Mouse (Mus musculus): Measurements from ENCODE around the gene Trpm1.

Trpm1 gene

DNA sequence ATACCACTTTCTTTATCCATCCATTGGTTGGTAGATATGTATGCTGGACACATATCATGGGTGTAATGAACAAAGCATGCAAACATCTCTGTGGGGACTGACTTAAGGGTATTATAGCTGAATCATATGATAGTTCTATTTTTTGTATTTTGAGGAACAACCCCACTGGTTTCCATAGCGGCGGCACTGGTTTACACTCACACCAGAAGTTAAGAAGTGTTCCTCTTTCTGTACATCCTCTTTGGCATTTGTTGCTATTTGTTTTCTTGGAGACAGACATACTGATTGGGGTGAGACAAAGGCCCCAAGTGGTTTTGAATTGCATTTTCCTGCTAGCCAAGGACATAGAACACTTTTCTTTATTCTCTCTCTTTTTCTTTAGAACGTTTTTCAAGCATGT is 125.9 kb downstream of the Trpm1 start:
- no peak for DNase-seq (ENCODE audit: extremely low read depth, insufficient read length, low spot score)

DNA sequence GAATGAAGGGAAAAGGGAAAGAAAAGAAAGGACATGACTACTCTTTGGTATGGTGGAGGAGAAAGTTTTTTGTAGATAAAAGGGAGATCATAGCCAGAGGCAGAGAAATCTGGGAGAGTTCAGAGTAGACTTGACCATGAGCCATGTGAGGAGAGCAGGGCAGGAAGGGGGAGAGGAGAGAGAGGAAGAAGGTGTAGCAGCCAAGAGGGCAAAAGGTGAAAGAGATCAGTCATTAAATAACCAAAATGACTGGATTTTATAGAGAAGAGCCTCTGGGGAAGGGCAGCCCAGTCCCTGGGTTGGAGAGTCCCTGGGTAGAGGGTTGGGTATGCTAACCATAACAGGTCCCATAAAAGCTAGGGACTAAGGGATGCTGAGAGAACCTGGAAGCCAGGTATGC is 132.9 kb downstream of the Trpm1 start:
- no peak for DNase-seq (ENCODE audit: extremely low read depth, insufficient read length, low spot score)

DNA sequence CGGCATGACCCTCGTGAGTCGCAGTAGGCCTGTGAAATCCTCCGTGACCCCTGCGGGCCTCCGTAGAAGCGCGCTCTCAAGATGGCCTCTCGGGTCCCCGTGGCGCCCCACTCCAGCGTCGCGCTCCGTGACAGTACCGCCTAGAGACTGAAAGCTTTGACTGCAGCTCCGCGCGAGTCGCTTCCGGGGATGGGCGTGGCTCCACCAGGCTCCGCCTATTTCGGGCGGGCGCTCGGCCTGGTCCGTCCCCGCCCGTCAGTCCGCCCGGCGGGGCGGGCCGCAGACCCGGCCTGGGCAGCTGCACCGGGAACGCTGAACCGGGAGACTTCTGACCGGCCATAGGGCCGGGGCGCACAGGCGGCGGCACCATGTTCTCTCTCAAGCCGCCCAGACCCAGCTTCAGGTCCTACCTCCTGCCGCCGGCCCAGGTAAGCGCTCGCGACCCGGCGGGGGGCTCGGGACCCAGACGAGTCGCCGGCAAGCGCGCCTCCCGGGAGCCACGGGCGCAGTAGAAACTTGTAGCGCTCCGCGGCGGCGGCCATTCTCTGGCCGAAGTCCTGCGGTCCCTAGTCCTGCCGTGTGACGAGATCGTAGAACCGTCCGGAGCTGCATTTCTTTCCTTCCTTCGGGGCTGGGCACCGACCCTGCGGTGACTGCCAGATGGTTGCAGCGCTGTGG is 133.9 kb downstream of the Trpm1 start, which contains the start of gene Mtmr10:
Gene Mtmr10, plus strand, starts transcription at position 240 of the 678 bp plus-strand sequence.
- DNase-seq (ENCODE audit: extremely low read depth, insufficient read length, low spot score): peak; percentile 98

GRCm38 (mm10) chr7:64289416-64289815 is 135.8 kb downstream of the Trpm1 start:
- no peak for DNase-seq (ENCODE audit: extremely low read depth, insufficient read length, low spot score)

DNA sequence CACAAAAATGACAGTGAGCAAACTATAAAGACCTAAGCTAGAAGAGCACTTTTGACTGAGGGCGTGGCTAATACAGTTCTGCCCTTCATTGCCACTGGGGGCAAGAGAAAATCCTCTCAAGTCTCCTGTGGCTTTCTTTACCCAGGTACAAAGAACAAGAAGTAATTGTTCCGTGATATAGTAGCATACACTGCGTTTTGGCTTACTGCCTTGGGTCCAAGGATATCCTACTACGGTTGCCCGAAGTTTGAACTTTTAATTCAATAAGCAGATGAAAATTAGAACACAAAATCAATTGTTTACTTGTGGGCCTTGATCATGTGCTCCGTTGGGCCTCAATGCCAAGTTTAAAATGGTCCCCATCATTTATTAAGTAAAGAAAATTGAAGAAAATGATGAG is 136.8 kb downstream of the Trpm1 start:
- DNase-seq (ENCODE audit: extremely low read depth, insufficient read length, low spot score): no peak

DNA sequence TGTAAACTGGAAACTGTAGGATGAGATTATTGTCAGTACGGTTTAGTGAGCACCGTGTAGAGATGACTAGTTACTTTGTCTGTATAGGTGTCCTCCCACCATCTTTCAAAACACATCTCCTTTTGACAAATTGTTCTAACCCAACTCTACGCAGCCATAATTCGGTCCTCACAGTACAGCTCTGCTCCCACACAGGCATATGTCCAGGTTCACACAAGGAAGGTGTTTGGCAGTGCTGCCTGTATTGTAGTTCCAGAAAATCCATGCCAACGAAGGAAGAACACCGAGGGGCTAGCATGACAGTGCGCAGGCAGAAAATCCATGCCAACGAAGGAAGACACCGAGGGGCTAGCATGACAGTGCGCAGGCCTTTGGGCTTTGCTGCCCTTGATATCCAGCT is 138.1 kb downstream of the Trpm1 start:
- DNase-seq (ENCODE audit: extremely low read depth, insufficient read length, low spot score): no peak

- DNase-seq (ENCODE audit: extremely low read depth, insufficient read length, low spot score): no peak
Observed at GRCm38 (mm10) chr7:64296286-64297010, 142.8 kb downstream of the Trpm1 start.

GRCm38 (mm10) chr7:64310241-64310640 is 156.6 kb downstream of the Trpm1 start:
- no peak for DNase-seq (ENCODE audit: extremely low read depth, insufficient read length, low spot score)

- DNase-seq (ENCODE audit: extremely low read depth, insufficient read length, low spot score): no peak
Observed at GRCm38 (mm10) chr7:64310756-64311155, 157.1 kb downstream of the Trpm1 start.

- no peak for DNase-seq (ENCODE audit: extremely low read depth, insufficient read length, low spot score)
Observed at GRCm38 (mm10) chr7:64312811-64313210, 159.2 kb downstream of the Trpm1 start.
